13 mouse cellular contexts compared by ENCODE assay signal in the genomic region with DNA sequence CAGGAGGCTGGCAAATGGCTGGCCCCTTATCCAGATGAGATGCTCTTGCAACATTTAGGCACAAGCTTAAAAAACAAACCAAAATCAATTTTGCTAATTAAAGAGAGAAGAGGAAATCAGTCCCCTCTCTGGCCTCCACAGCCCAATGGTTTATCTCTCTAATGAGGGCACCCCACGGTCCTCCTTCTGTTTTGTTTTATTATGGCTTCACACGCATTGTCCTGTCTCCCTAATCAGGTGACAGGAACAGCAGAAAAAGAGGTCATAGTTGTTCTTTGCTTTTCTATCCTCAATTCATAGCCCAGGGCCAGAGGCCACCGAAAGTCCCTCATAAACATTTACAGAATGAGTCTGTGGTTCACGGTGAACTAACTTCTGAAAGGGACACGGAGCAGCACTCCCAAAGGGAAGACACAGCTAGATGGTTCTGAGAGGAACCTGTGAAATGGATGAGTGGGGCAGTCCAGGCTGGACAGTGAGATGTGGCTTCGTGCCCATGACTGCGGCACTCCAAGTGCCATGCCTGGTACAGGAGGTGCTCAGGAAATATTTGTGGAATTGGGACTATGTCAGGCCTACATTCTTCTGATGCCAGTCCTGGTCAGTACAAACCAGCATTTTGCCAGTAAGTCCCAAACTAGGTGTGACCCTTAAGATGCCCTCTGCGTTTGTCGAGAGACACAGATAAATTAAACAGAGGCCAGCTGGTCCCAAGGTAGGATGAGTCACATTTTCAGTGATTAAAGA.
DNase-seq lines count a peak whose midpoint lies in the region; ATAC-seq lines count a peak whose summit lies in the region.
"Had no signal": no experiment of that assay in that cellular context is flagged by ENCODE, and none has a peak within 500 bp of the region (broad histone marks: within the 10 kb centered on the region; RNA-seq: fewer than 3 reads in every experiment).

No protein-coding gene starts in this region.

- no peak for ATAC-seq in monocyte, adult 5-6 weeks (replicated peaks; ENCODE audit: insufficient number of reproducible peaks, low FRiP score, low TSS enrichment, poor library complexity, severe bottlenecking)
- ATAC-seq: hindbrain, embryonic 16.5 days; midbrain, embryonic 15.5 days had no signal

- peak; percentile 37 for DNase-seq in adrenal gland, adult 2 months
- DNase-seq in adrenal gland, postnatal 14 days, result no peak
- peak; percentile 43 for DNase-seq in 3T3-L1 (ENCODE audit: low read depth, low spot score)
- DNase-seq in cerebellum, adult 9-10 months, result peak; percentile 90
- DNase-seq in kidney, postnatal 36 days, result peak; percentile 35 to 45
- DNase-seq in thymus, postnatal 4 days, result no peak
- DNase-seq in left cerebral cortex, adult 11 months (ENCODE audit: low spot score), result no peak
- DNase-seq: heart, adult 18-20 months; heart, postnatal 10 days; right cerebral cortex, adult 18-20 months had no signal

Comparison
In these comparisons a context has a peak if more than half of its experiments do, and no peak if none do; other contexts are left out.
1. DNase-seq: peak in adrenal gland, adult 2 months (single experiment), 3T3-L1 (single experiment), cerebellum, adult 9-10 months (single experiment) and kidney, postnatal 36 days (2 of 2); none in adrenal gland, postnatal 14 days (single experiment), thymus, postnatal 4 days (single experiment) and left cerebral cortex, adult 11 months (single experiment).